Mouse (Mus musculus): ENCODE measurements around the gene Trp63. TPM values are rescaled to one million over a fixed set of nuclear protein-coding genes. Genes with fewer than 3 reads are reported as not detected.
A peak's percentile ranks its signal among the peaks of the same experiment; 100 is the strongest.

Trp63 gene
- total RNA-seq, 2 experiments from 2014 or later, result 1.0 to 1.3 TPM

DNA sequence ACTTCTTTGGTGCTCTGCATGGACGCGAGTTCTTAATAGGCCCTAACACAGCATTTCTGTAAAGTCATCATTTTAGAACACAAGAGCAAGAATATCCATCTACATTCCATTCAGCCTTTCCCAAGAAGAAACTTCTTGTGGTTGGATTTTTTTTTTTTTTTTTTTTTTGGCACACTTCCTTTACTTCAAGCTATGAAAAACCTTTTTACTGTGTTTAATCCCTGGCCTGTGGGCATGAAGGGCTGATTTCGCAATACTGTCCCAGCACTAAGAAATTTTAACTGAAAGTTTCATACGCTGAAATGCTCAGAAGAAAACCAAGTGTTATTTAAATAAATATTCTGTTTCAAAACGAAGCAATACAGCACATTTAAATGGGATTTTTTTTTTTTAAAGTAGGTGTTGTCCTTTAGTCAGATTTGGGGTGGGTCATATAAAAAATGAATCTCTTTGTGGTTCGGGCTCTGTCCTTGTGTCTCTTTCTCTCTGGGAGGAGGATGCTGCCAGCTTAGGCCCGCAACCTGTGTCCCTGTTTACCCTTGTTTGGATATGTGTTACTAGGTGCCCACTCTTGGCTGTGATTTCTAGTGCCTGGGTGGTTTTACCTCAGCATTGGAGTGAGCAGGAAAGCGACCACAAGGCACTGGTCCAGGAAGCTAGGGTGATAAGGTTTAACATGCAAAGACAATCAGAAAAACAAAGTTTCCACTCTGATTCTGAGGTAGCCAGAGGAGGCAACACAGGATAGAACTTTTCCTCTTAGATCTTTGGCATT is 177.4 kb downstream of the Trp63 start:
- peak in 1 of 2 experiments; percentile 12 for DNase-seq
- intact Hi-C loops (cut with DNase I), result no loop called here

DNA sequence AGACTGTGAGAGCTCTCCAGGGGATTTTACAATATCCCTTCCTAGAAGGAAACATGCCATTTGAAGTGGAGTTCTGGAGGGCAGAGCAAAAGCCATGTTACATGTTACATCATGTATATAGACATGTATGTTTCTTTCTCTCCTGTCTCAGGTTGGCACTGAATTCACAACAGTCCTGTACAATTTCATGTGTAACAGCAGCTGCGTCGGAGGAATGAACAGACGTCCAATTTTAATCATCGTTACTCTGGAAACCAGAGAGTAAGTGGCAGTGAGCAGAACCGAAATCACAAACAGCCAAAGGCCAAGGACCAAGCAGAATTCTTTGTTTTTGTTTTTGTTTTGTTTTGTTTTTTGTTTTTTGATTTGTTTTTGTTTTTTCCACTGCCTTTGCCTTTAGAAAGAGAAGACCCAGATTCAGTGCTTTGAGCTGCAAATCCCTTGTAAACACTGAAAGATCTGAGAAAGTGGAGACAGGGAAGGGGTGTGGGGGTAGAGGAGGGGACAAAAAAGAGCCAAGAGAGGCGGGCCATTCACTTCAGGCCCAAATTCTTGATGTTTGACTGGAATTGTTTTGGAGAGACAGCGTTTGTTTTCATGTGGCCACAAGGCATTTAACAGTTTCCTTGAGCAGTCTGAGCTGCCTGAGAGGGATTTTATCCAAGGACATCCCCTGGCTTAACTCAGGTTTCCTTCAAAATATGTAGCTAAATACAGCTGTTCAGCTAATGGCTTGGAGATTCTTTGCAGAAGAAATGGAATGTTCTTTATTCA is 181.7 kb downstream of the Trp63 start:
- intact Hi-C loops (cut with DNase I), result no loop called here
- DNase-seq, result peak; percentile 22 to 28

DNA sequence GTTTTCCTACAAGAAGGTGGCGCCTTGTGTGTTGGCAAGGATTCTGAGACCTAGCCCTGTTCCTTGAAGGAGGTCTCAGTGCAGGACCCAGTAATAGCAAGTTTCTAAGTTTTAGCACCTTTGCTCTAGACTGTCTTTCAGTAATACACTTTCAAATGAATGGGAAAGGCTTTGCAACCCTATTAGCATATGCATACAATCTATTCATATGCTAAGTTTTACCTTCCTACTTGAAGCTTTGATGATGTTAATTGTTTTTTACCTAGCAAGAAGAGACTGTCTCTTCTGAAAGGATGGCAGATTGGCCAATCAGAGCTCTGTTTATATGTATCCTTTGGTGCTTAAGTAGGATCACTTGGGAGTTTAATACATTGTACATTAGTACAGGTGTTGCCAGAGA is 187.9 kb downstream of the Trp63 start:
- intact Hi-C loops (cut with DNase I), result no loop called here
- DNase-seq, result no peak

DNA sequence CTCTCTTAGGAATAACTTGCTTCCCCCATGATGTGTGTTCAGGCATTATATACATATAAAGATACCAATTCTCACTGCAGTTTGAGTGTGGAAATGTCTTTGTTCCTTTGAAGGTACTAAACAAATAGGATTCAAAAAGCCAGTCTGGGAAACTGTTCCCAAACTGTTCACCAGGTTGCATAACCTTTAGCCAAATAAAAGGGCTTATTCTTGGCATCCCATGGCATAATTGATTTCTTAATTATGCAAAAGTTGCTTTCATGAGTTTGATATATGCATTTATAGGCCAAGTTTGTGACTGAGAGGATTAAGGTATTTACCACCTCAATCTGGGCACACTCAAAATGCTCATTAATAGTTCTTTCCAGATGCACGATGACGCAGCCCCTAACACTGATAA is 192.1 kb downstream of the Trp63 start:
- DNase-seq, result no peak
- intact Hi-C loops (cut with DNase I), result no loop called here

DNA sequence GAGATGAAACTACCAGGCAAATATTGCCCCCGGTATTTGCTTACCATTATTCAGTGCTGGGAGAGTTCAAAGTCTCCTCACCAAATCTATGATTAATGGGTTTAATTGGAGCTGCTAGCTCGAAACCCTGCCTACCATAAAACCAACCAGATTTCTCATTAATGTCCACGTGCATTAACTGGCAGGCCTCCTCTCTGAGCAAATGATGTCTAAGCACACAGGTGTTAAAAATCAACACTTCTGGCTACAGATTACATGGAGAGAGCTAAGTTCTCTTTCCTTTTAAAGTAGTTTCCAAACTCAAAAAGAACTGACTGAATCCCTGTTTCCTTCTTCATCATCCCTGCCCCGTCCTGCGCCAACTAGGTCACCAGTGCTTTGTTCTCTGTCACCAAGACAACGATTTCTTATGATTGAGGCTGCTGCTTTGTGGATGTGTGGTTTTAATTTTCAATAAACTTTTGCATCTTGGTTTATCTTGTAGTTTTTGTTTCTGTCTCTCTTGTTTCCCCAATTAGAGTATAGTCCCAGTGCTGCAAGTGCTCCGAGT is 193.9 kb downstream of the Trp63 start:
- no peak for DNase-seq
- intact Hi-C loops (cut with DNase I), result no loop called here

DNA sequence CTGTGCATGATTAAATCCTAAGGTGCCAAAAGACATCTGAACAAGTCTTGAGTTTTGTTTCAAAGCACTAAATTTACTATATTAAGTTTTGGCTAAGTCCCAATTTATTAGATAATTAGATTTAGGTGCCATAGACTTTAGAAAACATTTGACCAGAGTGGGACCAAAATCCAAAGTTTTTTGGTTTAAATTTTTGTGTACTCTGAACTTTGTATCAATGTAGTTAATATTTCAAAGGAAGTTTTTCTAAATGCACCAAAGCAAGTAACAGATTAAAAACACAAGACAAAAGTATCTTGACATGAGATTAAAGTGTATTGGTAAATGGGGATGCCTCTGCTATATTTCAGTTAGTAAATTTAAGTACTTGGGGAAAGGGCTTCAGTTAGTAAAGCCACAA is 194.6 kb downstream of the Trp63 start:
- no peak for DNase-seq
- intact Hi-C loops (cut with DNase I), result no loop called here

DNA sequence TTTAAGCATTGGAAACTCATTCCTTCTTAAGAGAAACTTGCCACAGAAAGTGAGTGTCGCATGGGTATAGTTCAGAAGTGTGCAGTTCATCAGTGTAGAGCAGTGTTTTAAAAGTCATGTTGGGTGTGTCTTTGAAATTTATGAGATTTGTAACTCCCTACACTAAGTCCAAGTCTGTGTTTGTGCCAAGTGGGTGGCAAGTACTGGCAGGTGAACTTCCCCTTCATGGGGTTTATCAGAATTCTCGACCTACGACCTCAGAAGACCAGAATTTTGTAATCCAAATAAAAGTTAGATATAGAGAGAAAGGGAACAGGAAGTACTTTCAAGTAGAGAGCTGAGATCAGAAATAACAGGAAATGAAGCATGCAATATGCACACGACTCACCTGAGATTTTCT is 215.5 kb downstream of the Trp63 start:
- intact Hi-C loops (cut with DNase I), result no loop called here
- no peak for DNase-seq

DNA sequence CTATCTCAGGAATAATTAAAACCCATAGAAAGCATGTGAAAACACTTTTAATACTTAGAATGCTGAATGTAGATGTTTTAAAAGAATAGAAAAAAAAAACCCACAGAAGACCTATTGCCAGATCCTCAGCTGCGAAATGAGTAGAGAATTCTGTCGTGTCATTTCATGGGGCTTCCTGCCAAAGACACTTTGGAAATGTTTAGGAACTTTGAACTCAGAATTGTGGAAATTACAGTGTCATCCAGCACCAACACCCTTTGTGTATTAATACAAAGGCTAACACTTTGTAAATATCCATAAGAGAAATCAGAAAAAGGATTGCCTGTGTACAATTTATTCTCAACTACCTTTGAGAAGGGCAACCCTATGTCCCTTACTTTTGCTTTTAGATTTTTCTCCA is 216.1 kb downstream of the Trp63 start:
- no peak for DNase-seq
- intact Hi-C loops (cut with DNase I), result no loop called here

DNA sequence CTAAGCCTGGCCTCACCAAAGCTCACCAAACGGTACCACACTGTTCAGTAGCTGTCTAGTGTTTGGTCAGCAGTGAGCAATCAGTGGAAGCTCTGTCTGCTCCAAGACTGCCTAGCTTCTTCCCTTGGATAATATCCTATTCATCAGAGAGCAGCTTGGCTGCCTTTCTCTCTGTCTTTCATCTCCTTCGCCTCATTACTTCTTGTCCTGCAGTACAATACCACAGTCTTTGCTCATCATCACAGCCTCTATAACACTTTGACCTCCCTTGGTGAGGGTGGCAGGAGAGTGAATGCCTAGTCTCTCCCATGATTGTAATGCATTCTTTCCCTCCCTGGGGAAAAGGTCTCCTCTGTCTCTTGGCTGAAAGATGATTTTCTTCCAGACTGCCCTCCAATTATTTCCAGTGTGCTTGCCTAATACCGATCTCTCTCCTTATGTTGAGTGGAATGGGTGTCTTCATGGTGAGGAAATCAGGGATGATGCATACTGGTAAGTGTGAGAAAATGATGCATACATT is 216.9 kb downstream of the Trp63 start:
- no peak for DNase-seq
- intact Hi-C loops (cut with DNase I), result no loop called here

DNA sequence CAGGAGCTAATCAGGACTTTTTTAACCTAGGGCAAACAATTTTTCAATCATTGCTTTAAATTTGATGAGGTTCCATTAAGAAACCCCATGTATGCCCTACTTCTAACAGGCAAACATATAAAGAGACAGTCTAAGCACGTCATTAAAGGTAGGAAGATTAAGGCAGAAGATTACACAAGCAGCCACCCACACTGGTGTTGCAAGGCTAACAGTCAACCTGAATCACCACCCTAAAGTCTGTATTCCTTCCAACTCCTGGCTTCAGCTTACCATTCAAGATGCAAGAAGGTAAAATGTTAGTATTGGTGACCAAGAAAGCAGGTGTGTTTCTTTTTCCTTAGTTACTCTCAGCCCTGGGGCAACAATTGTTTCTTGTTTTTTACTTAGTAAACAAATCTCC is 228.6 kb downstream of the Trp63 start:
- no peak for DNase-seq
- intact Hi-C loops (cut with DNase I), result no loop called here

DNA sequence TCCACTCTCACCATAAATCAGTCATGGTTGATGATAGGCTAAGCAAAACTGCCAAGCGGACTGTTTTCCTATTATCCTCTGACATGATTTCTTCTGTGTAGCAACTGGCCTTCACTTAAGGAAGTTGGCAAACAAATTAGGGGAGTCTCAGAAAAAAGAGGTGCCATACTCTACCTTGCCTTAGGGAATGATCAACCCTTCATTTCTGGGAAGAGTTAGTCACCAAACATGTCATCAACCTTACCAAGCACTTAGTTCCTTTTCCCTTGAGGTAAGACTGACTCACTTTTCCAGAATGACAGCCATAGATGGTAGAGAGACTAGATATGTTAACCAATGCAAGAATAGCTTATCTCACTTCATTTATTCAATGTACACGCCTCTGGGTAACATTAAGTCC is 250.6 kb downstream of the Trp63 start:
- intact Hi-C loops (cut with DNase I), result no loop called here
- DNase-seq, result no peak
